Mouse (Mus musculus) bone marrow, adult 2 months (tissue): Measurements from ENCODE around the gene Cln6. TPM values are rescaled to one million over a fixed set of nuclear protein-coding genes. Genes with fewer than 3 reads are reported as not detected.
"Not testable (repeated sequence)": the region's sequence is repeated elsewhere in the genome, so short reads cannot be mapped to it uniquely, and the experiment has no call there.

Experiments
- H3K27ac ChIP-seq: fragments of 200-500 bp; 2 replicates; pipeline ENCODE4 v1.5.1; 2012; ENCODE audit warnings: low read depth, mild to moderate bottlenecking, control low read depth, inconsistent platforms, low read length; ENCODE audit not compliant: control insufficient read depth, poor library complexity, insufficient read depth
- H3K4me1 ChIP-seq: fragments of 200-500 bp; 2 replicates; pipeline ENCODE4 v1.6.1; 2011; ENCODE audit warnings: low read length; ENCODE audit not compliant: control insufficient read depth, insufficient read depth
- H3K4me3 ChIP-seq: fragments of 200-500 bp; replicated peaks from 2 replicates; pipeline ENCODE3; 2011; ENCODE audit warnings: mild to moderate bottlenecking, low read depth, low read length, control low read depth; ENCODE audit not compliant: control insufficient read depth
- CTCF ChIP-seq: fragments of 200-500 bp; IDR thresholded peaks from 2 replicates; pipeline ENCODE4 v1.5.1; 2011; ENCODE audit warnings: low read length, control low read depth; ENCODE audit not compliant: control insufficient read depth, insufficient read depth
- POLR2A ChIP-seq: fragments of 200-500 bp; IDR thresholded peaks from 2 replicates; pipeline ENCODE4 v1.6.1; 2011; ENCODE audit warnings: low read depth, mild to moderate bottlenecking, control low read depth, low read length, borderline replicate concordance; ENCODE audit not compliant: control insufficient read depth
- WGBS: fragments of 180-500 bp; shearing (Covaris S2); methylation state at CpG from one replicate; pipeline ENCODE4 v1.1.7; 2018; 5-methylcytosine and 5-hydroxymethylcytosine counted together
- polyA plus RNA-seq: library from polyadenylated mRNA; stranded (reverse); fragments of >200 nt; gene quantifications from 2 replicates; pipeline ENCODE4 v1.2.4, GENCODE M21; 2011; ENCODE audit warnings: low replicate concordance; ENCODE audit not compliant: missing spikeins, insufficient read depth, insufficient read length

The Cln6 gene
- 31.7 and 33.3 TPM in 2 replicates for polyA plus RNA-seq

DNA sequence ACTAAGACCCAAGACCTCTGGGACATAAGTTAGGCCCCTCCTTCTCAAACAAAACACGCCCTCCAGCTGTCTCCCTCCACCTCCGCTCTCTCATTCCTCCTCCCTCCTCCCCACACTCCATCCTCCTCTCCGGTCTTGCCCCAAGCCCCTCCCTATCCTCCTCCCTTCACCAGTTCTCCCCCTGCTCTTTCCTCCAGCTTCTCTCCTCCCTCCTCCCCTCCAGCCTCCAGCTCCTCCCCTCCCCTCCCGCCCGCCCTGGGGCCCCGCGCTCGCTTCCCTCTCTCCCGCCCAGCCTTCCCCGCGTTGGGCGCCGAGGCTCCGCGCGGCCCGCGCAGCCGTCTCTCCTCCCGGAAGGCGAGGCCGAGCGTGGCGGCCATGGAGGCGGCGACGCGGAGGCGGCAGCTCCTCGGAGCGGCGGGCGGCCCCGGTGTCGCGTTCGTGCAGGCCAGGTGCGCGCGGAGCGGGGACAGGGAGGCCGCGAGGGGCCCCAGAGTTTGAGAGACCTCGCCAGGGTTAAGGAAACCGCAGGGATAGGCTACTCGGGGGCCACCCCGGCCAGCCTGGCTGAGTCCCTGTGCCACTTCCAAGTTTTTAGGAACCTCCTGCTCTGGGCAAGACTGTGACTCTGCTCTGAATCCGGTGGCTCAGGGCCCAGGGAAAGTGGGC, at the start of gene Cln6:
Gene Cln6 (plus strand): TSS at position 280 of the 666 bp plus-strand sequence.
- no peaks in the 10 kb centered on the region; the same call in 1 of the 2 replicates for H3K4me1 ChIP-seq
- WGBS, result 1% methylated on average over 48 of the region's 48 CpGs
- H3K27ac ChIP-seq, result peak within 1 kb of the TSS; percentile 46; the same call in 1 of the 2 replicates
- TF ChIP-seq CTCF (no peak), POLR2A (peak; percentile 52; the same call in 1 of the 2 replicates)
- peak within 1 kb of the TSS; percentile 69 for H3K4me3 ChIP-seq

GRCm38 (mm10) chr9:62789856-62790255, 48.7 kb upstream of the Cln6 start:
- Histone ChIP-seq H3K4me1 (no peaks in the 10 kb centered on the region), H3K4me3 (no peak overlapping the region), H3K27ac (no peak overlapping the region)
- TF ChIP-seq POLR2A, result no peak
- TF ChIP-seq CTCF, result no peak
- WGBS, result 94% methylated on average over 12 of the region's 12 CpGs

DNA sequence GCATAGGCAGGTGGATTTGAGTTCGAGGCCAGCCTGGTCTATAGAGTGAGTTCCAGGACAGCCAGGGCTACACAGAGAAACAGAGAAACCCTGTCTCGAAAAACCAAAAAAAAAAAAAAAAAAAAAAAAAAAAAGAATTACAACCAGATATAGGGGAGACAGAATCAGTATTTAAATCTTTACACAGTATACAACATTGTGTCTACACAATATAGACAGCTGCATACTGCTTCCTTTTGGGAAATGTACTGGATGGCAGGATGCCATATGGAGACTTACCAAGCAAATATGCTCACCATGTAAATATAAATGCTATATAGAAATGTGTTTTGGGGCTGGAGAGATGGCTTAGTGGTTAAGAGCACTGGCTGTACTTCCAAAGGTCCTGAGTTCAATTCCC, 39.4 kb upstream of the Cln6 start:
- not testable (repeated sequence) for H3K4me3 ChIP-seq, H3K27ac ChIP-seq, H3K4me1 ChIP-seq
- 73% methylated on average over 2 of the region's 2 CpGs for WGBS

DNA sequence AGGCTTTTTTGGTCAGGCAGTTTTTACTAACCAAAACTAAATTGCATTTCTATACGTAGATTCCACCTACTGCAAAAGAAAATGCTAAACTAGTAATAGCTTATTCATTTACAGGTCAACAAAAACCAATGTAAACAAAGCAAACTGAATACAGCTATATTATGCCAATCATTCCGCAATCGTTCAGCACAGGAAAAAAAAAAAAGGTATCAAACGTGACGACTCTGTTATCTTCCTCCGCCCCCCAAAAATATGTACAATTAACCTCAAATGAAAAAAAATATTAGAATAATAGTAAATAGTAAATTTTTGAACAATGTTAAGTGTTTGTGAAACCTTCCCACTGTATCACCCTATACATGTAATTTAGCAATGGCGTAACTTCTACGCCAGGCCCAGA, 28.5 kb upstream of the Cln6 start:
- 32% methylated on average over 8 of the region's 8 CpGs for WGBS
- no peak overlapping the region for H3K27ac ChIP-seq
- H3K4me1 ChIP-seq, result no peaks in the 10 kb centered on the region; the same call in 1 of the 2 replicates
- H3K4me3 ChIP-seq, result peak overlapping the region; percentile 82
- TF ChIP-seq POLR2A (no peak), CTCF (no peak)

GRCm38 (mm10) chr9:62810543-62811515, 27.8 kb upstream of the Cln6 start:
- WGBS, result under 1% methylated on average over 58 of the region's 58 CpGs
- Histone ChIP-seq H3K4me1 (no peaks in the 10 kb centered on the region; the same call in 1 of the 2 replicates), H3K4me3 (peak overlapping the region; percentile 82), H3K27ac (peak overlapping the region; percentile 94)
- TF ChIP-seq CTCF (no peak; the same call in 1 of the 2 replicates), POLR2A (peak; percentile 53; the same call in 1 of the 2 replicates)

DNA sequence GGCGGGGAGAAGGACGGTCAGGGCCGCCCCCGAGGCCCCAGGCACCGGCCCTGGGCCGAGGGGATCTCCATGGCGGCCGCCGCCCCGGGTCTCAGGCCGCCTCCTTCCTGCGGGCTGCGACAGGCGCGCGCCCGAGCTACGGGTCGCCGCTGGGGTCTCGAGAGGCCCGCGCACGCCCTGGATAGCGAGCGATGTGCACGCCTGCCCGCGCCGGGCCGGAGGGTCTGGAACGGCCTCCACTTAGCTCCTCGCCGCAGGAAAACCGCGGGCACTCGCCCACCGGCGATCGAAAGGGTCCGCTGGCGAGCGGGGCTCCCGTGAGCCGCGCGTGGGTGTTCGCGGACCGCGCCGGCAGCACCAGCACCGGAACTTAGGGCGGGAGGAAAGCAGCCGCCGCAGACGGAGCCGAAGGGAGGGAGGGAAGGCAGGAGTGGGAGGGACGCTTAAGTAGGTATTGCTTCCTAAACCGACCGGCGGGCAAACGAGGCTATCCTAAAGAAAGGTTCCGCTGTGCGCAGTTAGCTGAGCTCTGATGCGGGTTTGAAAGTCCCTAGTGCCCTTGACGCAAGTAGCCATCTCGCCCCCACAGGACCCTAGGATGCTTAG, 27.0 kb upstream of the Cln6 start, which contains the start of gene Fem1b:
Gene Fem1b (minus strand): TSS at position 419 of the 606 bp plus-strand sequence.
- WGBS, result under 1% methylated on average over 67 of the region's 68 CpGs
- peak within 1 kb of the TSS; percentile 82 for H3K4me3 ChIP-seq
- H3K27ac ChIP-seq, result peak within 1 kb of the TSS; percentile 94
- H3K4me1 ChIP-seq, result no peaks in the 10 kb centered on the region; the same call in 1 of the 2 replicates
- TF ChIP-seq POLR2A (peak; percentile 79; the same call in 1 of the 2 replicates), CTCF (no peak; the same call in 1 of the 2 replicates)

DNA sequence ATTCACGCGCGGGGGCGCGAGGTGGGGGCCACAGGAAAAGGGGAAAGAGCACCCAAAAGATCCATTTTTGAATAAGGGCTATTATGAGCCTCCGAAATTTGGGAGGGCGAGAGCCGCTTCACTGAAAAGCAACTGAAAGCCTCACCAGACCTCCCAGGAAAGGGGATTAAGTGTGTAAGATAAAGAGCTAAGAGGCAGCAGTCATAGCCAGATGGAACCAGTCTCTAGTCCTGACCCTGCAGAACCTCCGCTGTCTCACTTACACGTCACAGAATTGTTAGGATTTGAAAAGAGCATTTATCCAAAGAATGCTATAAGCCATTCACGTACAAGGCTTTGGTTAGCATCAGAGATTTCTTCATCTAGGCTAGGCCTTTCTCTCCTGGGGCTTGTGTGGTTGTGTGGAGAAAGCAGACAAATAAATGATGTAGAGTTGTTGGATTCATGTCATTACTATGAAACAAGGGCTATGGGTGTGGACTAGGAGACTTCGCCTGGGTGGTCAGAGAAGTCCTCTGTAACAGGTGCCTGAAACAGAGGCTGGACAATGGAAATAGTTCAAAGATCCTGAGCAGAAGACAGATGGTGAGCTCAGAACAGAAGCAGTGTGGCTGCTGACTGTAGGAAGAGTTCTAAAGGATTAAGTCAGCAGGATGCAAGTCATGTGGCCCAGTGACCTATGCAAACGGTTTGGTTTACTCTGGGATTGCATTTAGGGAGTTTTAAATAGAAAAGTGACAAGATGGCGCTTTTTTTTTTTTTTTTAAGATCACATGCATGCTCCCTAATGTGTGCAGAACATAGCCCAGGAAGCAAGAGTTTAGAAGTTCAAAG, 26.2 kb upstream of the Cln6 start:
- H3K4me1 ChIP-seq, result no peaks in the 10 kb centered on the region; the same call in 1 of the 2 replicates

More for the DNA sequence above, 26.2 kb upstream of the Cln6 start:
- 34% methylated on average over 14 of the region's 14 CpGs for WGBS
- Histone ChIP-seq H3K4me3 (peak overlapping the region; percentile 82), H3K27ac (peak overlapping the region; percentile 94)
- TF ChIP-seq POLR2A (no peak), CTCF (no peak)
